Mouse (Mus musculus): ENCODE measurements around the gene Gbx2.

The Gbx2 gene

GRCm38 (mm10) chr1:89902236-89902635 lies 28.7 kb downstream of the Gbx2 start:
- H3K27me3 ChIP-seq (ENCODE audit: control insufficient read depth, insufficient read depth, low read length, poor library complexity, severe bottlenecking), result no peaks in the 10 kb centered on the region
- H3K36me3 ChIP-seq (ENCODE audit: control insufficient read depth, insufficient read depth, low read length, poor library complexity, severe bottlenecking), result no peaks in the 10 kb centered on the region
- no peak for DNase-seq (ENCODE audit: low read depth, low spot score)

GRCm38 (mm10) chr1:89901381-89901780 lies 29.6 kb downstream of the Gbx2 start:
- Histone ChIP-seq H3K36me3 (ENCODE audit: control insufficient read depth, insufficient read depth, low read length, poor library complexity, severe bottlenecking) (no peaks in the 10 kb centered on the region), H3K27me3 (ENCODE audit: control insufficient read depth, insufficient read depth, low read length, poor library complexity, severe bottlenecking) (no peaks in the 10 kb centered on the region)
- DNase-seq (ENCODE audit: low read depth, low spot score), result no peak

- Histone ChIP-seq H3K36me3 (ENCODE audit: control insufficient read depth, insufficient read depth, low read length, poor library complexity, severe bottlenecking) (no peaks in the 10 kb centered on the region), H3K27me3 (ENCODE audit: control insufficient read depth, insufficient read depth, low read length, poor library complexity, severe bottlenecking) (no peaks in the 10 kb centered on the region)
- DNase-seq (ENCODE audit: low read depth, low spot score), result no peak
These were observed 31.1 kb downstream of the Gbx2 start for GRCm38 (mm10) chr1:89899761-89900445.

- H3K36me3 ChIP-seq (ENCODE audit: control insufficient read depth, insufficient read depth, low read length, poor library complexity, severe bottlenecking), result no peaks in the 10 kb centered on the region
- no peak for DNase-seq (ENCODE audit: low read depth, low spot score)
- no peaks in the 10 kb centered on the region for H3K27me3 ChIP-seq (ENCODE audit: control insufficient read depth, insufficient read depth, low read length, poor library complexity, severe bottlenecking)
These were observed 31.9 kb downstream of the Gbx2 start for GRCm38 (mm10) chr1:89899036-89899435.

DNA sequence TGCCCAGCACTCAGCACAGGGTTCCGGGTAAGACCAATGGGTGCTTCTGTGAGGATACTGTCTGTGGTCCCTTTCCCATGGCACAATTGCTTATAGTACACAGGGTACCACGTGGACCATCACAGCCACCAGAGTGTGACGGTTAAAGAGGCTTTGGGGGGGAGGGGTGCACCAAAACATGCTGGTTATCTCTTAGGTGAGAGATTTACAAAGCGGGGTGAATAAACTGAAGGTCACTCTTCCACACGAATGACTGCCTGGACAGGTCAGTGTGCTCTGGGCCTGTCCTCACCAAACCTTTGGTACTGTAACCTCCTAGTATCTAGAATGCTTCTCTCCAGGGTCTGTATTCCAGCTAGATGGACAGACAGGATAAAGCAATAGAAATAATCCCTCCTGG lies 35.2 kb downstream of the Gbx2 start:
- no peak for DNase-seq (ENCODE audit: low read depth, low spot score)
- Histone ChIP-seq H3K36me3 (ENCODE audit: control insufficient read depth, insufficient read depth, low read length, poor library complexity, severe bottlenecking) (no peaks in the 10 kb centered on the region), H3K27me3 (ENCODE audit: control insufficient read depth, insufficient read depth, low read length, poor library complexity, severe bottlenecking) (no peaks in the 10 kb centered on the region)

- Histone ChIP-seq H3K36me3 (ENCODE audit: control insufficient read depth, insufficient read depth, low read length, poor library complexity, severe bottlenecking) (no peaks in the 10 kb centered on the region), H3K27me3 (ENCODE audit: control insufficient read depth, insufficient read depth, low read length, poor library complexity, severe bottlenecking) (no peaks in the 10 kb centered on the region)
- DNase-seq (ENCODE audit: low read depth, low spot score), result no peak
These were observed 38.7 kb downstream of the Gbx2 start for GRCm38 (mm10) chr1:89892281-89892680.

DNA sequence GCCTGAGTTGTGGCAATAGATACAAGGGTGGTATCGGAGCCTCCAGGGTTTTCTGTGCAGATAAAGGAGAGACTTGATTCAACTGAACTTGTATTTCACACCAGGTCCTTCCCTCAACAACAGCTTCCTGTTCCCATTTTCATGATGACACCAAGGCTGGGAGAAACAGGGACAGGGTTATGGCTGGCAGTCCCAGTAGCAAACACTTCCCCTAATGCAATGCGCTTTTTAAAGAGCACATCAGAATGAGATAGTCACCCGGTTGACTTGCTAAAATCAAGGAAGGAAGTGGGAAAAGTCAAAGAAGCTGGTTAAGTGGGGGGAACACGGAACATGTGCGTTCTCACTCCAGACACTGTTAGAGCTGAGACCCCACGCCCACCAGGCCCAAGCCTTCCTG lies 39.6 kb downstream of the Gbx2 start:
- DNase-seq (ENCODE audit: low read depth, low spot score), result no peak
- Histone ChIP-seq H3K36me3 (ENCODE audit: control insufficient read depth, insufficient read depth, low read length, poor library complexity, severe bottlenecking) (no peaks in the 10 kb centered on the region), H3K27me3 (ENCODE audit: control insufficient read depth, insufficient read depth, low read length, poor library complexity, severe bottlenecking) (no peaks in the 10 kb centered on the region)

- H3K36me3 ChIP-seq (ENCODE audit: control insufficient read depth, insufficient read depth, low read length, poor library complexity, severe bottlenecking), result no peaks in the 10 kb centered on the region
- no peaks in the 10 kb centered on the region for H3K27me3 ChIP-seq (ENCODE audit: control insufficient read depth, insufficient read depth, low read length, poor library complexity, severe bottlenecking)
- DNase-seq (ENCODE audit: low read depth, low spot score), result no peak
These were observed 45.3 kb downstream of the Gbx2 start for GRCm38 (mm10) chr1:89885696-89886095.

DNA sequence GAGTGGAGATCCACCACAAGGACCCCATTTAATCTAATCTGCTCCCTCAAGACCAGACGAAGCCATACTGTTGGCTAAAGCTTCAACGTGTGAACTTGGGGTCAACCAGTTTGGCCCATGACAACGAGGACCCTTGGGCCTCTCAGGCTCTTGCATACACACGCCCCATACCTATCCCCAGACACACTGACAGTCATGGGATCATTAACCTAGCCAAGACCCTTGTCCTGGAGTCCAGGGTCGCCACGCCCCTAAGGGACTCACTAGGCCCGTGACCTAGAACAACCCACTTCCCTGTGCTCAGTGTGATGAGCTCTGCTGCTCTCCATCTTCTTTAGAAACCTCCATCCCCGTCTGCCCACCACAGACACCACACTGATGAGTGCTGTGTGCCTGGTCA lies 46.6 kb downstream of the Gbx2 start:
- no peaks in the 10 kb centered on the region for H3K36me3 ChIP-seq (ENCODE audit: control insufficient read depth, insufficient read depth, low read length, poor library complexity, severe bottlenecking)
- H3K27me3 ChIP-seq (ENCODE audit: control insufficient read depth, insufficient read depth, low read length, poor library complexity, severe bottlenecking), result no peaks in the 10 kb centered on the region
- DNase-seq (ENCODE audit: low read depth, low spot score), result no peak

GRCm38 (mm10) chr1:89880834-89881233 lies 50.1 kb downstream of the Gbx2 start:
- Histone ChIP-seq H3K36me3 (ENCODE audit: control insufficient read depth, insufficient read depth, low read length, poor library complexity, severe bottlenecking) (no peaks in the 10 kb centered on the region), H3K27me3 (ENCODE audit: control insufficient read depth, insufficient read depth, low read length, poor library complexity, severe bottlenecking) (no peaks in the 10 kb centered on the region)
- no peak for DNase-seq (ENCODE audit: low read depth, low spot score)

GRCm38 (mm10) chr1:89880193-89880592 lies 50.8 kb downstream of the Gbx2 start:
- H3K27me3 ChIP-seq (ENCODE audit: control insufficient read depth, insufficient read depth, low read length, poor library complexity, severe bottlenecking), result no peaks in the 10 kb centered on the region
- H3K36me3 ChIP-seq (ENCODE audit: control insufficient read depth, insufficient read depth, low read length, poor library complexity, severe bottlenecking), result no peaks in the 10 kb centered on the region
- DNase-seq (ENCODE audit: low read depth, low spot score), result no peak

- Histone ChIP-seq H3K27me3 (ENCODE audit: control insufficient read depth, insufficient read depth, low read length, poor library complexity, severe bottlenecking) (no peaks in the 10 kb centered on the region), H3K36me3 (ENCODE audit: control insufficient read depth, insufficient read depth, low read length, poor library complexity, severe bottlenecking) (no peaks in the 10 kb centered on the region)
- no peak for DNase-seq (ENCODE audit: low read depth, low spot score)
These were observed 52.5 kb downstream of the Gbx2 start for GRCm38 (mm10) chr1:89878496-89878895.
